Mouse (Mus musculus): ENCODE measurements at regions not wholly inside any gene's neighbourhood (a gene's known extent, or its start where the extent isn't known, plus 50 kb on each side); places are given as distances from the start of the nearest gene placed in this dataset.

DNA sequence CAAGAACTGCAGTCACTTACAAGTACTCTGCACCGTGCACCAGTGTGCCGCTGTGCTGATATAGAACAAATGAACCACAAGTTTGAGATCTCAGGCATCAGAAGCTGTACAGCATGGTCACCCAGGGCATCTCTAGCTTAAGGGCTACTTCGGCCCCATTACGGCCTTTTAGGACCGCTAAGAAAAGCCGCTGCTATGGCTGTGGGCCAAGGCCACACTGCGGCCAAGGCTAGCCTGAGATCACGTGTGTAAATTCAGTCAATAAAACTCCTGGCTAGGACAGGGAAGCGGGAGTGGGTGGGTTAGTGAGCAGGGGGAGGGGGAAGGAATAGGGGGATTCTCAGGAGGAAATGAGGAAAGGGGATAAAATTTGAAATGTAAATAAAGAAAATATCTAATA is 50.9 kb upstream of the Atp12a start:
- no peak for ATAC-seq (replicated peaks; ENCODE audit: insufficient number of reproducible peaks, low FRiP score, low TSS enrichment, poor library complexity, severe bottlenecking)

DNA sequence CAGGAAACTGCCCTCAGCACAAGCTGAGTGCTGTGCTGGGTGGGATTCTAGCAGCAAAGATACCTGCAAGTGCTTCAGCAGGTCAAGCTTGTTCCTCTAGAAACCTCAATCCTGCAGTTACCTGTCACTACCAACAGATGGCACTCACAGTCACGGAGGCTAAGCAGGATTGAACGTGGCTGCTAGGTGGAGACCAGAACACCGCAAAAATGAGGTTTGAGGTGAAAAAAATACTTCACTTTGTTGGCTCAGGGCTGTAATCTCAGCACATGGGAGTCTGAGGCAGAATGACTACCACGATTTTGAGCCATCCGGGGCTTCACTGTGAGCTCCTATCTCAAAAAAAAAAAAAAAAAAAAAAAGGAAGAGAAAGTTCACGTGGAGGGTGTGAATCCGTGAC is 50.4 kb upstream of the Atp12a start:
- ATAC-seq (replicated peaks; ENCODE audit: insufficient number of reproducible peaks, low FRiP score, low TSS enrichment, poor library complexity, severe bottlenecking) = peak; percentile 75; the same call in 1 of the 2 replicates

All from monocyte, adult 5-6 weeks (primary cell).